Mouse (Mus musculus) heart, adult 2 months (tissue): ENCODE data around the gene Enah.

ENCODE experiments used
- CTCF ChIP-seq: fragments of 200-600 bp; IDR thresholded peaks from 2 replicates; pipeline ENCODE4 v1.8.1; 2022; ENCODE audit warnings: antibody characterized with exemption, mild to moderate bottlenecking, moderate library complexity
- POLR2A ChIP-seq: fragments of 200-500 bp; IDR thresholded peaks from 2 replicates; pipeline ENCODE4 v1.6.1; 2011; ENCODE audit warnings: mild to moderate bottlenecking, low read depth, low read length, control low read depth; ENCODE audit not compliant: insufficient read depth

- TF ChIP-seq POLR2A (no peak), CTCF (no peak)
Measured at GRCm38 (mm10) chr1:181862676-181863374, 157.0 kb downstream of the Enah start.
